ENCODE assay signal across 8 mouse cellular contexts in the genomic region with DNA sequence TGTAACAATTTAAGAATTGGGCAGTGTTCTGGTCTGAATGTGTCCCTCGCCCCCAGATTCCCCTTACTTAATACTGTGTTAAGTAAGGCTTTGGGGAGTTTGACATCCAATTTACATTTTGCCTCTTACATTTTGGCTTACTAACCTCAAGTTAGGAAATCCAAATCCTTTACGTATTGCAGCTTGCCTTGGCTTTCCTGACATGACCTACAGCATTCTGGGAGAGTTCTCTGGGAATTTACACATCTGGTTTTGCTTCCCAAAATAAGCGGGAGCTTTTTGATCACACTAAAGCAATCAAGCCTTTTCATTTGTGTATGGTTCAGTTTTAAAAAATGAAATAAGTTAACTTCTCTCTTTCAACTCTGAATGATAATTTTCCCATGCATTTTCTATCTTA. TPM values are rescaled to one million over a fixed set of nuclear protein-coding genes. Genes with fewer than 3 reads are reported as not detected.
DNase-seq lines count a peak whose midpoint lies in the region; ATAC-seq lines count a peak whose summit lies in the region.

No protein-coding gene starts in this region.

- 38% methylated on average over 3 of the region's 3 CpGs for WGBS in kidney, embryonic 16.5 days
- WGBS in embryonic facial prominence, embryonic 13.5 days, result 23% methylated on average over 3 of the region's 3 CpGs
- WGBS in hindbrain, embryonic 14.5 days, result 52% methylated on average over 3 of the region's 3 CpGs
- WGBS in midbrain, embryonic 14.5 days, result 46% methylated on average over 3 of the region's 3 CpGs

- no peak overlapping the region for H3K9ac ChIP-seq in kidney, embryonic 16.5 days (replicated peaks; ENCODE audit: low read length)
- no peak overlapping the region for H3K9ac ChIP-seq in embryonic facial prominence, embryonic 13.5 days
- no peak overlapping the region for H3K9ac ChIP-seq in hindbrain, embryonic 14.5 days
- H3K9ac ChIP-seq in midbrain, embryonic 14.5 days (replicated peaks; ENCODE audit: low read length), result no peak overlapping the region

- H3K4me2 ChIP-seq in kidney, embryonic 16.5 days (replicated peaks; ENCODE audit: low read depth, low read length), result peak overlapping the region; percentile 89
- peak overlapping the region; percentile 96 for H3K4me2 ChIP-seq in embryonic facial prominence, embryonic 13.5 days
- H3K4me2 ChIP-seq in hindbrain, embryonic 14.5 days (replicated peaks), result peak overlapping the region; percentile 97
- peak overlapping the region; percentile 94 for H3K4me2 ChIP-seq in midbrain, embryonic 14.5 days (ENCODE audit: low read length)

- DNase-seq in kidney, postnatal 14 days, result no peak
- DNase-seq in hindbrain, embryonic 14.5 days (ENCODE audit: low spot score), result no peak
- DNase-seq in midbrain, embryonic 14.5 days, result no peak
- DNase-seq in natural killer cell, adult 2 months (ENCODE audit: low spot score in 2 of 2), result no peak
- DNase-seq in layer of hippocampus, adult 9-10 months (ENCODE audit: low spot score), result no peak

- ATAC-seq in kidney, embryonic 16.5 days (ENCODE audit: low FRiP score, low TSS enrichment), result no peak
- ATAC-seq in embryonic facial prominence, embryonic 13.5 days (ENCODE audit: insufficient number of reproducible peaks, insufficient read depth, low FRiP score, low TSS enrichment, low read depth), result no peak
- ATAC-seq in hindbrain, embryonic 14.5 days (ENCODE audit: low FRiP score), result no peak
- no peak for ATAC-seq in midbrain, embryonic 14.5 days (ENCODE audit: low FRiP score, low TSS enrichment)
- no peak for ATAC-seq in inflammation-experienced regulatory T-cells, adult 6 months

- peak overlapping the region; percentile 79 for H3K4me3 ChIP-seq in kidney, embryonic 16.5 days (ENCODE audit: low read length)
- H3K4me3 ChIP-seq in embryonic facial prominence, embryonic 13.5 days, result peak overlapping the region; percentile 74
- peak overlapping the region; percentile 78 for H3K4me3 ChIP-seq in hindbrain, embryonic 14.5 days (replicated peaks; ENCODE audit: low read length)
- peak overlapping the region; percentile 68; the same call in 1 of the 2 replicates for H3K4me3 ChIP-seq in midbrain, embryonic 14.5 days (replicated peaks; ENCODE audit: low read depth, low read length)

- no peaks in the 10 kb centered on the region for H3K9me3 ChIP-seq in kidney, embryonic 16.5 days (ENCODE audit: low read length)
- H3K9me3 ChIP-seq in embryonic facial prominence, embryonic 13.5 days, result no peaks in the 10 kb centered on the region
- H3K9me3 ChIP-seq in hindbrain, embryonic 14.5 days (ENCODE audit: control insufficient read depth, low read length), result no peaks in the 10 kb centered on the region
- no peaks in the 10 kb centered on the region for H3K9me3 ChIP-seq in midbrain, embryonic 14.5 days (ENCODE audit: control insufficient read depth, low read length)

- peaks cover 4% of the 10 kb centered on the region; the same call in 1 of the 2 replicates for H3K27me3 ChIP-seq in kidney, embryonic 16.5 days (ENCODE audit: insufficient read depth, low read length)
- peaks cover 5% of the 10 kb centered on the region for H3K27me3 ChIP-seq in embryonic facial prominence, embryonic 13.5 days
- H3K27me3 ChIP-seq in hindbrain, embryonic 14.5 days (ENCODE audit: control insufficient read depth, insufficient read depth, low read length), result peaks cover 34% of the 10 kb centered on the region
- peaks cover 23% of the 10 kb centered on the region for H3K27me3 ChIP-seq in midbrain, embryonic 14.5 days (ENCODE audit: control insufficient read depth, insufficient read depth, low read length)

- no peaks in the 10 kb centered on the region for H3K36me3 ChIP-seq in kidney, embryonic 16.5 days (ENCODE audit: insufficient read depth, low read length)
- no peaks in the 10 kb centered on the region for H3K36me3 ChIP-seq in embryonic facial prominence, embryonic 13.5 days
- no peaks in the 10 kb centered on the region for H3K36me3 ChIP-seq in hindbrain, embryonic 14.5 days (replicated peaks; ENCODE audit: control insufficient read depth, insufficient read depth)
- no peaks in the 10 kb centered on the region for H3K36me3 ChIP-seq in midbrain, embryonic 14.5 days (ENCODE audit: control insufficient read depth, insufficient read depth, low read length)

- H3K27ac ChIP-seq in kidney, embryonic 16.5 days (ENCODE audit: low read length), result no peak overlapping the region
- H3K27ac ChIP-seq in embryonic facial prominence, embryonic 13.5 days, result no peak overlapping the region
- no peak overlapping the region for H3K27ac ChIP-seq in hindbrain, embryonic 14.5 days
- H3K27ac ChIP-seq in midbrain, embryonic 14.5 days (replicated peaks; ENCODE audit: low read depth, low read length), result no peak overlapping the region

- H3K4me1 ChIP-seq in kidney, embryonic 16.5 days (ENCODE audit: insufficient read depth, low read length), result peaks cover 16% of the 10 kb centered on the region
- H3K4me1 ChIP-seq in embryonic facial prominence, embryonic 13.5 days, result peaks cover 15% of the 10 kb centered on the region
- peaks cover 3% of the 10 kb centered on the region; the same call in 1 of the 2 replicates for H3K4me1 ChIP-seq in hindbrain, embryonic 14.5 days (replicated peaks; ENCODE audit: control insufficient read depth, insufficient read depth, low read length)
- no peaks in the 10 kb centered on the region; the same call in 1 of the 2 replicates for H3K4me1 ChIP-seq in midbrain, embryonic 14.5 days (ENCODE audit: control insufficient read depth, insufficient read depth, low read length)

RNA-seq across cellular contexts. Expression of a gene that starts 1.3 kb away (rescaled TPM):
- 2.4 and 3.0 TPM in 2 replicates for polyA plus RNA-seq in kidney, embryonic 16.5 days (2015; fragmentation: Nextera tagmentation; extraction: Ambion mirVana)
- 2.0 and 2.2 TPM in 2 replicates for polyA plus RNA-seq in embryonic facial prominence, embryonic 13.5 days (2015; fragmentation: Nextera tagmentation; extraction: Ambion mirVana)
- 1.5 and 1.8 TPM in 2 replicates for polyA plus RNA-seq in hindbrain, embryonic 14.5 days (2014; fragmentation: Nextera tagmentation; extraction: Ambion mirVana)
- 0.72 and 1.3 TPM in 2 replicates for polyA plus RNA-seq in midbrain, embryonic 14.5 days (2014; fragmentation: Nextera tagmentation; extraction: Ambion mirVana)
- polyA plus RNA-seq in inflammation-experienced regulatory T-cells, adult 6 months (2017; shearing (Covaris generic)), result 10 to 100 TPM in 2 of 3 experiments, 1 to 10 TPM in 1; 9.3 to 14.3 (median 13.8) TPM

RNA-seq across cellular contexts. Expression of a gene that starts 25.5 kb away (rescaled TPM):
- polyA plus RNA-seq in kidney, embryonic 16.5 days (2015; fragmentation: Nextera tagmentation; extraction: Ambion mirVana), result 39.1 and 40.4 TPM in 2 replicates
- 21.5 and 24.9 TPM in 2 replicates for polyA plus RNA-seq in embryonic facial prominence, embryonic 13.5 days (2015; fragmentation: Nextera tagmentation; extraction: Ambion mirVana)
- 29.0 and 32.2 TPM in 2 replicates for polyA plus RNA-seq in hindbrain, embryonic 14.5 days (2014; fragmentation: Nextera tagmentation; extraction: Ambion mirVana)
- 30.1 and 30.7 TPM in 2 replicates for polyA plus RNA-seq in midbrain, embryonic 14.5 days (2014; fragmentation: Nextera tagmentation; extraction: Ambion mirVana)
- polyA plus RNA-seq in inflammation-experienced regulatory T-cells, adult 6 months (2017; shearing (Covaris generic)), result 10 to 100 TPM in 1 of 3 experiments, 1 to 10 TPM in 2; 1.6 to 12.6 (median 5.8) TPM
